Mouse (Mus musculus): ENCODE results near the gene Fam189a2.

The Fam189a2 gene

DNA sequence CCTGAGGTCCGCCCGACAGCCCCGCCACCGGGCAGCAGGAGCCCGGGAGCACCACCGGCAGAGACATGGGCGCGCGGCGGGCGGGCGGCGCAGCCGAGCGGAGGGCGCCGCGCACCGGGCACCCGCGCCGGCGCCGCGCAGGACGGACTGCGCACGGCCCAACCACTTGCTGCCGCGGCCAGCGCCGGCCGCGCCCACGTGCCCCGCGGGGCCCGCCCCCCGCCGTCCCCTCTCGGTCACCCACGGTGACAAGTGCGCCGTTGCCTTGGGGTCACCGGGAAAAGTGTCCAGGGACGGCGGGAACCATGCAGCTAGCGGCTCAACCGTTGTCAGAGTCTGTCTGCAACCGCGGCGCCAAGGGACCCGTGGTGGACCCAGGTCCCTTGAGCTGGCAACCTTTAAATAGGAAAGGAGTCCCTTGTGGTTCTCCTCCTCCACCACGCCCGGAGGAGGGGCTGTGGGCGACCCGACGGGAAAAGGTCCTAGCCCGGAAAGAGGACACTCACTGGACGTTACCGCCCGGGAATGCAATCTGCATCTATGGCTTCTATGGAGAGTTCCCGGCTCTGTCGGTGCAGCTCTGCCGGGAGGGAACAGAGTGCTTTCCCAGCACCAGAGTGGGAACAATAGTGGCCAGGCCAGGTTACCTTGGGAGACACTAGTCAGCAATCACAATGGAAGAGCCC is at the start of gene Fam189a2:
Fam189a2 (minus strand) TSS at position 149 of the 686 bp plus-strand sequence.
- DNase-seq (ENCODE audit: low read depth in 1 of 2, low spot score in 2 of 2), result no peak

DNA sequence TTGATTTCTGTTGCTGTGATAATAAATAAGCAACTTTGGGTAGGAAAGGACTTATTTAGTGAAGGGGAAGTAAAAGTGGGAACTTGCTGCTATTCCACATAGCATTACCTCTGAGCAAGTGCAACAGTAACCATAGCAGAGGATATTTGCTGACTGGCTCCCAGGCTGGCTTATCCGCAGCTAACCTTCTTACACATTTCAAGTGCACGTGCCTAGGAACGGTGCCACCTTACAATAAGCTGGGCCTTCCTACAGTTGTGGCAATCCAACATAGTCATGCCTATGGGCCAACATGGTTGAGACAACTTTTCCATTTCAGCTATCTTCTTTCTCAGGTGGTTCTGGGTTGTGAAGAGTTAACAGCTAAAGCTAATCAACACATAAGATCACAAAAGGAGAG is 46.8 kb upstream of the Fam189a2 start:
- no peak for DNase-seq (ENCODE audit: low read depth in 1 of 2, low spot score in 2 of 2)

- DNase-seq (ENCODE audit: low read depth in 1 of 2, low spot score in 2 of 2), result no peak
These were observed 45.7 kb upstream of the Fam189a2 start for GRCm38 (mm10) chr19:24076536-24076935.

- DNase-seq (ENCODE audit: low read depth in 1 of 2, low spot score in 2 of 2), result no peak
These were observed 45.1 kb upstream of the Fam189a2 start for GRCm38 (mm10) chr19:24075927-24076326.

DNA sequence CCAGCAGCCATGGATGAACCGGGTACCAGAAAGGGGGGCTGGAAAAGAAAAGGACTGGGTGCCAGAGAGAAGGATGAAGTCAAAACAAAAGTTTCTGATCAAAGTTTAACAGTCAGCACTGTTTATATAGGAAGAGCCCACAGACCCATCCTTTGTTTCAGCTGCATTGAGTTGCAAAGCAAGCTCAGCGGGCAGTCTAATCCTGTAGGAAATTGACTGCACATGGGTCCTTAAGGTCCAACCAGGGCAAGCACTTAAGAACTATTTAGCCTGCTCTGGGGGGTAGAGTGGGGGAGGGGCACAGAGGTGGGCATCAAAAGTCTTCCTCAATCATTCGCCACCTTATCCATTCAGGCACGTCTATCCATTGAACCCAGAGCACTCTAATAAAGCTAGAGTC is 42.3 kb upstream of the Fam189a2 start:
- no peak for DNase-seq (ENCODE audit: low read depth in 1 of 2, low spot score in 2 of 2)

DNA sequence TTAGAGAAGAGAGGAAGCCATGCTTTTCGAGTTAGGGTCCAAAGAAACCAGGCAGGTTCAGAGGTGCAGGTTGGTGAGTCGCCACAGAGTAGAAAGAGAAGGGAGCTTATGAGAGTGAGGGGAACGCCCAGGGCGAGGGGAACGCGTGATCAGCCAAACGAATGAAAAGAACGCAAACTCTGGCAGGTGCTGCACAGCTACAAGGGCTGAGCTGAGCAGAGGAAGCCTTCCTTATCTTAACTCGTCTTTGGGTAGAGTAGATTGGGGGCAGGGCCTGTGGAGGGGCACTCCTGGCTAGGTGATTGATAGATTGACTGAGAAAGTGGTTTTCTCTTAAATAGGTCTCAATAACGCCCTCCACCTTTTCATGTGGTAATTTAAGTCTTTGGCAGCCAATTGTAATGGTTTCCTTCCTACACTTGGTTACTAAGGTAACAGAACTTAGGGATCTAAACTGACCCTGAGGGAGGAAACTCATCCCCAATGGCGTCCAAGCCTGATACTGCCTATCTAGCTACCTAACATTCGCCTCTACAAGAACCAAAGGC is 33.6 kb upstream of the Fam189a2 start:
- no peak for DNase-seq (ENCODE audit: low read depth in 1 of 2, low spot score in 2 of 2)

DNA sequence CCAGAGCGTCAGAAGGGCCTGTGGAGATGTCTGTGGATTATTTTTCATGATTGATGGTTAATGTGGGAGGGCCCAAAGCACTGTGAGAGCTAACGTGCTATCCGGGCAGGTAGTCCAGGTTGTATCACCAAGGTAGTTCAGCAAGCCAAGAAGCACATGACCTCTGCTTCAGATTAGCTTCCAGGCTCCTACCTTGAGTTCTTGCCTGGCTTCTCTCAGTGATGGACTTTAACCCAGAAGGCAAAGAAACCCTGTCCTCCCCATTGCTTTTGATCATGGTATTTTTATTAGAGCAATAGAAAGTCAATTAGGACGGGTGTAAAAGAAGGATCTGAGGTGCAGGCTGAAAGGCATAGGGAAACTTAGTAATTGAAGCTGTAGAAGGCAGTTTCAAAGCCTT is 32.8 kb upstream of the Fam189a2 start:
- no peak for DNase-seq (ENCODE audit: low read depth in 1 of 2, low spot score in 2 of 2)

GRCm38 (mm10) chr19:24058851-24059250 is 28.0 kb upstream of the Fam189a2 start:
- no peak for DNase-seq (ENCODE audit: low read depth in 1 of 2, low spot score in 2 of 2)

DNA sequence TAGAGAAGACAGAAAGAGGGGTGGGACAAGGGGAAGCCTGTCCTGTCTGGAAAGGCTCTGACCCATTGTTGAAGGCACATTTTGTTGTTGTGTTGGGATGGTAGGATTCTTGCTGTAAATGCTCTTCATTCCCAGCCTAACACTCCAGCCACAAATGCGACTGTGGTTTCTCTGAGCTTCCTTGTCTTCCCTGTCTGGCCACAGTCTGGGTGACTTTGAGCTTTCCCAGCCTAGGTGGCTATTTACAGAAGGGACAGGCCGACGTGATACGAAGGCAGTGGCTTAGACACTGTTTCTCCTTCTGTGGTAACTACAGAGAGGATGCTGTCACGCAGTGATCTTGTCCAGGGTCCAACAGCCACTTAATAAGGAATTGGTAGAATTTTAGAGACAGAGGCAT is 27.2 kb upstream of the Fam189a2 start:
- no peak for DNase-seq (ENCODE audit: low read depth in 1 of 2, low spot score in 2 of 2)

- DNase-seq (ENCODE audit: low read depth in 1 of 2, low spot score in 2 of 2), result no peak
These were observed 26.1 kb upstream of the Fam189a2 start for GRCm38 (mm10) chr19:24056880-24057279.

DNA sequence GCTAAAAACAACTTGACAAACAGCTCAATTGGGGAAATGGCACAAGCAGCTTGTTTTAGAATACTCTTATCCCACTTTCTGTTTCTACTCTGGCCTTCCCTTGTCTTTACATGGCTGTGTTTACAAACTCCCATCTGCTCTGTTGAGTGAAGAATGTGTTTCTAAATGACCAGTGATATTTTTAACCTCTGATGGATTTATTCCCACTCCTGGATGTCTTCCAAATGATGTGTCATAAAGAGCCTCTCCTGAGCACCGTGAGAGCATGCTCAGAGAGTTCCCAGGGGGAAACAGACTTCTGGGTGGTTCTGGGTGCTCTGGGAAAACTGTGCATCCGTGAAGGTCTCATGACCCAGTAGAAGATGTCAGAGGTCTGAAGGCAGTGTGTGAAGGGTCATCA is 24.1 kb upstream of the Fam189a2 start:
- DNase-seq (ENCODE audit: low read depth in 1 of 2, low spot score in 2 of 2), result no peak

DNA sequence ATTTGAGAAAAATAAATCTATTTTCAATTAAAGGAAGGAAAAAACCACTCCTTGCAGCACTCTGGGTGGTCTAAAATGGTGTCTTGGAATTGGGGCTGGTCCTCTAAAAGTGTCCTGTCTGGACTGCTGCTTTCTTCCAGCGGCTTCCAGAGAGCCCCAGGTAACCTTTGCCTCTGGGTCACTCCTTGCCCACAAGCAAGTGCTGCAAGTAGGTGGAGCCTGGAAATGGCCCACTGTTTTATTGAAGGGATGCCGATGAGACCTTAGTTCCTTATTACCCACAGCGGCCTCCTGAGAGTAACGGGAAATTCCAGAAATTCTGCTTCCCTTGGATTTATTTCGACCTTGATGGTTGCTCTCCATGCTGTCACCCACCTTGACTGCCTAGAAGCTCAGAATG is 23.4 kb upstream of the Fam189a2 start:
- DNase-seq (ENCODE audit: low read depth in 1 of 2, low spot score in 2 of 2), result no peak

DNA sequence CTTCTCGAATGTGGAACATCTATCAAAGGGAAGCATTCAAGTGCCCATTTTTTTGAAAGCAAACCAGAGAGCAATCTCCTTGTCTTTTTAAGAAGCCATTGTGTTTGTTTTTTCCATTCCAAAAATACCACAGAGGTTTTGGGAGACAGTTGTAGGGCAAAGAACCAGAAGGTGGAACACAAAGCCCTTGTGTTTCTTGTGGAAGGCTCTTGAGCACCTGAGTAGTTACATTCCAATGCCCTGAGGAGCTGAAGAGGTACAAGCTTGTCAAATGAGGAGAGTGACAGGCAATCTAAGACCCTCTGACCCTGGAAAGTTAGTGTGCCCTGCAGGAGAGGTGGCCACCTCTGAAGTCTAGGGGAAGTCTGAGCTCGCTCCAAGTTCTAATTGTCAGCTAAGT is 19.7 kb upstream of the Fam189a2 start:
- DNase-seq (ENCODE audit: low read depth in 1 of 2, low spot score in 2 of 2), result no peak

- no peak for DNase-seq (ENCODE audit: low read depth in 1 of 2, low spot score in 2 of 2)
These were observed 18.5 kb upstream of the Fam189a2 start for GRCm38 (mm10) chr19:24049329-24049728.

DNA sequence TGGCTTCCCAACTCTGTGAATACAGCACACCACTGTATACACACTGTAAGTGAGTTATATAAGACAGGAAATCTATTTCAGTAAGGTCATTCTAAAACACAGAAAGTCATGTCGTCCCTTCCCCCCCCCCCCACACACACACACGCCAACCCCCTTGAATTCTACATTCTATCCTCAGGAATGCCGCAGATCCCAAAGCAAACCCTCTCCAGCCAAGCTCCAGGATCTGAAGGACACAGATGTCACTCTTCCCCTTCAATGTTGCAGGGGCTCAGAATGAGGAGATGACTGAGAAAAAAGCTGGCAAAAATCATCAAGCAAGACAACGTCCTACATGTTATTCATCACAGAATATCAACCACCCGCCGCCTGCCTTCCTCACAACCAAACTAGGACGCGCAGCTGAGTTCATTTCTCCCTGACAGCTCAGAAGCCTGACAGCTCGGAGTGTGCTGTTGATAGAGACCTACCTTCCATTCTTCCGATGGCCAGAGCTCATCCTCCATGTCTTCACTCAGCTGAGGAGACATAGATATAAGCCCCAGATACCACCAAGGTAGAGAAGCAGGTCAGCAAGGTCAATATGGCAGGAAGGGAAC is 15.7 kb upstream of the Fam189a2 start:
- DNase-seq (ENCODE audit: low read depth in 1 of 2, low spot score in 2 of 2), result no peak

- no peak for DNase-seq (ENCODE audit: low read depth in 1 of 2, low spot score in 2 of 2)
These were observed 11.6 kb upstream of the Fam189a2 start for GRCm38 (mm10) chr19:24042387-24042786.

DNA sequence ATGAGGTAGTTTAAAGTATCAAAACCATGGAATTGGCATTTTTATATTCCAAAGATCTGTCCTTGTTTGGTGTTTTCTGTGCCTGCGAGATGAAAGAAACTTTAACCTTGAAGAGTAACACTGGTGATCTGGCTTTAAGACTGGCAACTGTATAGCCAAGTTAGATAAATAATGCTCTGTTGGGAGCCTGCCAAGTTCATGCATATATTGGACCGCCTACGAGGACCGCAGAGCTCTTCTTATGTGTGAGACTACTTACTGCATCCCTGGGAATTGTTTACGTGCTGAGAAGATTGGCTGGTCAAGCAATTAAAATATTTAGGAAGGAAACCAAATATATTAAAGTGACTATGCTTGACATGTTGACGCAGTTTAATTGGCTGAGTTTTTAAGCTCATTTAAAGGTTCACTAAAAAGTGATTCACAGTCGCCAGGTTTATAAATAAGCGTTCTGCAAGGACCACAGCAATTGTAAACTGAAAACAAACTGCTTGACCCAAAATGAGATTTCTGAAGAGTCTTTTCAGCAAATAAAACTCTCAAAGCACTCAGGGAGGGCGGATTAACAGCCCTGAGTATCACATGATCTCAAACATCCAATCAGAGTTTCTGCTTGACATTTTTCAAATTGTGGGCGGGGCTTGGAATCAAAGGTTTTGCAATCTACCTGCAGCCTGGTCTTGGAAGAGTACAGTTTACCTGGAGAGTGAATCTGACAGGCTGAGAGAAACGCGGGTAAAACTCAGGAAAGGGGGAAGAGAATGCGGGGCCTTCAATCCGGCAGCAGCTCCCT is 8.4 kb upstream of the Fam189a2 start:
- DNase-seq (ENCODE audit: low read depth in 1 of 2, low spot score in 2 of 2), result no peak

GRCm38 (mm10) chr19:24034367-24034766 is 3.5 kb upstream of the Fam189a2 start:
- no peak for DNase-seq (ENCODE audit: low read depth in 1 of 2, low spot score in 2 of 2)

GRCm38 (mm10) chr19:24032654-24033236 is 1.9 kb upstream of the Fam189a2 start:
- no peak for DNase-seq (ENCODE audit: low read depth in 1 of 2, low spot score in 2 of 2)

GRCm38 (mm10) chr19:24030511-24030870 is 328 bp downstream of the Fam189a2 start:
- DNase-seq (ENCODE audit: low read depth in 1 of 2, low spot score in 2 of 2), result no peak

- DNase-seq (ENCODE audit: low read depth in 1 of 2, low spot score in 2 of 2), result no peak
These were observed 956 bp downstream of the Fam189a2 start for GRCm38 (mm10) chr19:24029616-24030510.

All from monocyte, adult 2 months (primary cell).